Mouse (Mus musculus) forebrain, embryonic 12.5 days (tissue): Measurements from ENCODE around the gene Mybl2. TPM values are rescaled to one million over a fixed set of nuclear protein-coding genes. Genes with fewer than 3 reads are reported as not detected.

Source experiments
- ATAC-seq: fragments of 200-750 bp; cut with Nextera tagmentation; 2 replicates; pipeline ENCODE4 v1.8.0; 2017; ENCODE audit warnings: moderate TSS enrichment; ENCODE audit not compliant: low FRiP score
- H3K27ac ChIP-seq: fragments of 300-500 bp; sonication (generic); 2 replicates; pipeline ENCODE4 v1.5.1; 2016; ENCODE audit warnings: mild to moderate bottlenecking
- H3K27me3 ChIP-seq: fragments of 300-500 bp; sonication (generic); 2 replicates; pipeline ENCODE4 v1.6.1; 2016; ENCODE audit warnings: mild to moderate bottlenecking
- H3K36me3 ChIP-seq: fragments of 300-500 bp; sonication (generic); replicated peaks from 2 replicates; pipeline ENCODE4 v1.6.1; 2016; ENCODE audit warnings: mild to moderate bottlenecking
- H3K4me1 ChIP-seq: fragments of 300-500 bp; sonication (generic); 2 replicates; pipeline ENCODE4 v1.6.1; 2016
- H3K4me2 ChIP-seq: fragments of 300-500 bp; sonication (generic); 2 replicates; pipeline ENCODE4 v1.6.1; 2016; ENCODE audit warnings: mild to moderate bottlenecking, moderate library complexity
- H3K4me3 ChIP-seq: fragments of 300-500 bp; sonication (generic); replicated peaks from 2 replicates; pipeline ENCODE4 v1.5.1; 2016; ENCODE audit warnings: mild to moderate bottlenecking
- H3K9ac ChIP-seq: fragments of 300-500 bp; sonication (generic); 2 replicates; pipeline ENCODE4 v1.6.1; 2016; ENCODE audit warnings: mild to moderate bottlenecking
- H3K9me3 ChIP-seq: fragments of 300-500 bp; sonication (generic); 2 replicates; pipeline ENCODE4 v1.6.1; 2016
- WGBS: fragments of 180-500 bp; shearing (Covaris S2); methylation state at CpG from one replicate; pipeline ENCODE4 v1.1.7; 2016; 5-methylcytosine and 5-hydroxymethylcytosine counted together
- polyA plus RNA-seq: library from polyadenylated mRNA; unstranded; fragments of >200 nt; fragmentation: Nextera tagmentation; extraction: Ambion mirVana; gene quantifications from 2 replicates; pipeline ENCODE4 v1.2.1, GENCODE M21; 2016

Mybl2 gene
- polyA plus RNA-seq: 41.5 and 44.1 TPM in 2 replicates

- 1% methylated on average over 47 of the region's 48 CpGs for WGBS
- Histone ChIP-seq H3K36me3 (no peaks in the 10 kb centered on the region), H3K27me3 (no peaks in the 10 kb centered on the region), H3K4me1 (peaks cover 30% of the 10 kb centered on the region), H3K4me2 (peak within 1 kb of the TSS; percentile 98), H3K27ac (peak within 1 kb of the TSS; percentile 68), H3K4me3 (peak within 1 kb of the TSS; percentile 75), H3K9me3 (no peaks in the 10 kb centered on the region), H3K9ac (peak within 1 kb of the TSS; percentile 77)
- ATAC-seq: peak; percentile 99
These were observed at the start of gene Mybl2 for GRCm38 (mm10) chr2:163054335-163054840. Gene Mybl2 (plus strand): TSS chr2:163054687.

GRCm38 (mm10) chr2:163007299-163007698 lies 47.2 kb upstream of the Mybl2 start:
- WGBS: 87% methylated on average over 4 of the region's 4 CpGs
- Histone ChIP-seq H3K4me3 (no peak overlapping the region), H3K9me3 (no peaks in the 10 kb centered on the region), H3K27ac (no peak overlapping the region), H3K4me2 (no peak overlapping the region), H3K4me1 (no peaks in the 10 kb centered on the region), H3K9ac (no peak overlapping the region), H3K27me3 (0 out of 2 replicates have a peak, but pooled peaks cover 9% of the 10 kb centered on the region), H3K36me3 (no peaks in the 10 kb centered on the region)
- ATAC-seq: no peak

GRCm38 (mm10) chr2:163016916-163017743 lies 37.4 kb upstream of the Mybl2 start, which contains the start of gene Ift52:
Gene Ift52 (plus strand): TSS chr2:163017354.
- Histone ChIP-seq H3K27me3 (0 out of 2 replicates have a peak, but pooled peaks cover 4% of the 10 kb centered on the region), H3K9me3 (no peaks in the 10 kb centered on the region), H3K4me2 (peak within 1 kb of the TSS; percentile 58), H3K9ac (peak within 1 kb of the TSS; percentile 65), H3K4me3 (peak within 1 kb of the TSS; percentile 65), H3K36me3 (no peaks in the 10 kb centered on the region), H3K27ac (peak within 1 kb of the TSS; percentile 70; the same call in 1 of the 2 replicates), H3K4me1 (peaks cover 11% of the 10 kb centered on the region)
- under 1% methylated on average over 57 of the region's 57 CpGs for WGBS
- ATAC-seq: peak; percentile 96

- Histone ChIP-seq H3K9ac (no peak overlapping the region), H3K4me1 (no peaks in the 10 kb centered on the region), H3K27ac (no peak overlapping the region), H3K4me2 (no peak overlapping the region), H3K4me3 (no peak overlapping the region), H3K36me3 (peaks cover 85% of the 10 kb centered on the region), H3K27me3 (no peaks in the 10 kb centered on the region), H3K9me3 (no peaks in the 10 kb centered on the region)
- ATAC-seq: no peak
- WGBS: 96% methylated on average over 5 of the region's 5 CpGs
These were observed 23.2 kb upstream of the Mybl2 start for GRCm38 (mm10) chr2:163031289-163031688.

GRCm38 (mm10) chr2:163031757-163032156 lies 22.7 kb upstream of the Mybl2 start:
- Histone ChIP-seq H3K9ac (no peak overlapping the region), H3K4me1 (no peaks in the 10 kb centered on the region), H3K9me3 (no peaks in the 10 kb centered on the region), H3K4me3 (no peak overlapping the region), H3K27ac (no peak overlapping the region), H3K4me2 (no peak overlapping the region), H3K27me3 (no peaks in the 10 kb centered on the region), H3K36me3 (peaks cover 85% of the 10 kb centered on the region)
- 82% methylated on average over 2 of the region's 2 CpGs for WGBS
- ATAC-seq: no peak

GRCm38 (mm10) chr2:163032622-163033021 lies 21.9 kb upstream of the Mybl2 start:
- no peak for ATAC-seq
- Histone ChIP-seq H3K4me1 (no peaks in the 10 kb centered on the region), H3K27me3 (no peaks in the 10 kb centered on the region), H3K4me3 (no peak overlapping the region), H3K4me2 (no peak overlapping the region), H3K9ac (no peak overlapping the region), H3K9me3 (no peaks in the 10 kb centered on the region), H3K36me3 (peaks cover 86% of the 10 kb centered on the region), H3K27ac (no peak overlapping the region)
- WGBS: 36% methylated on average over 4 of the region's 4 CpGs

GRCm38 (mm10) chr2:163039940-163040339 lies 14.5 kb upstream of the Mybl2 start:
- H3K27me3 ChIP-seq: no peaks in the 10 kb centered on the region
- H3K4me2 ChIP-seq: no peak overlapping the region
- 91% methylated on average over 7 of the region's 7 CpGs for WGBS
- no peaks in the 10 kb centered on the region for H3K9me3 ChIP-seq
- H3K36me3 ChIP-seq: peaks cover 86% of the 10 kb centered on the region
- no peak overlapping the region for H3K9ac ChIP-seq
- no peak overlapping the region for H3K27ac ChIP-seq
- H3K4me3 ChIP-seq: no peak overlapping the region
- ATAC-seq: no peak
- no peaks in the 10 kb centered on the region for H3K4me1 ChIP-seq

GRCm38 (mm10) chr2:163048125-163048524 lies 6.4 kb upstream of the Mybl2 start:
- H3K36me3 ChIP-seq: peaks cover 40% of the 10 kb centered on the region
- H3K4me2 ChIP-seq: peak overlapping the region; percentile 36
- no peak overlapping the region for H3K4me3 ChIP-seq
- no peak overlapping the region for H3K9ac ChIP-seq
- H3K4me1 ChIP-seq: 0 out of 2 replicates have a peak, but pooled peaks cover 2% of the 10 kb centered on the region
- 0 out of 2 replicates have a peak, but pooled peaks have one; percentile 39 for ATAC-seq
- no peaks in the 10 kb centered on the region for H3K27me3 ChIP-seq
- H3K27ac ChIP-seq: no peak overlapping the region
- WGBS: 4% methylated on average over 10 of the region's 10 CpGs
- no peaks in the 10 kb centered on the region for H3K9me3 ChIP-seq

- Histone ChIP-seq H3K4me2 (no peak overlapping the region), H3K27ac (no peak overlapping the region), H3K27me3 (no peaks in the 10 kb centered on the region), H3K4me3 (no peak overlapping the region), H3K9me3 (no peaks in the 10 kb centered on the region), H3K9ac (no peak overlapping the region), H3K4me1 (peaks cover 9% of the 10 kb centered on the region), H3K36me3 (peaks cover 32% of the 10 kb centered on the region)
- WGBS: 86% methylated on average over 2 of the region's 2 CpGs
- no peak for ATAC-seq
These were observed 5.4 kb upstream of the Mybl2 start for GRCm38 (mm10) chr2:163049116-163049515.

GRCm38 (mm10) chr2:163051691-163052090 lies 2.8 kb upstream of the Mybl2 start:
- Histone ChIP-seq H3K4me3 (no peak overlapping the region), H3K4me2 (no peak overlapping the region), H3K27ac (no peak overlapping the region), H3K36me3 (peaks cover 10% of the 10 kb centered on the region), H3K9me3 (no peaks in the 10 kb centered on the region), H3K27me3 (no peaks in the 10 kb centered on the region), H3K4me1 (peaks cover 30% of the 10 kb centered on the region), H3K9ac (no peak overlapping the region)
- ATAC-seq: no peak
- 60% methylated on average over 1 of the region's 1 CpGs for WGBS

- no peaks in the 10 kb centered on the region for H3K9me3 ChIP-seq
- WGBS: 38% methylated on average over 4 of the region's 4 CpGs
- no peak overlapping the region for H3K27ac ChIP-seq
- no peak overlapping the region for H3K4me3 ChIP-seq
- no peak overlapping the region for H3K9ac ChIP-seq
- H3K4me1 ChIP-seq: peaks cover 32% of the 10 kb centered on the region
- H3K27me3 ChIP-seq: no peaks in the 10 kb centered on the region
- H3K36me3 ChIP-seq: peaks cover 6% of the 10 kb centered on the region
- H3K4me2 ChIP-seq: no peak overlapping the region
- no peak for ATAC-seq
These were observed 2.4 kb upstream of the Mybl2 start for GRCm38 (mm10) chr2:163052101-163052500.

- H3K9ac ChIP-seq: no peak overlapping the region
- no peak overlapping the region for H3K4me2 ChIP-seq
- peaks cover 32% of the 10 kb centered on the region for H3K4me1 ChIP-seq
- ATAC-seq: no peak
- no peak overlapping the region for H3K27ac ChIP-seq
- 53% methylated on average over 4 of the region's 4 CpGs for WGBS
- H3K9me3 ChIP-seq: no peaks in the 10 kb centered on the region
- 0 out of 2 replicates have a peak, but pooled peaks cover 5% of the 10 kb centered on the region for H3K36me3 ChIP-seq
- H3K4me3 ChIP-seq: no peak overlapping the region
- H3K27me3 ChIP-seq: no peaks in the 10 kb centered on the region
These were observed 1.7 kb upstream of the Mybl2 start for GRCm38 (mm10) chr2:163052826-163053225.
